Mouse (Mus musculus): ENCODE data around the gene Kbtbd6. TPM values are rescaled to one million over a fixed set of nuclear protein-coding genes. Genes with fewer than 3 reads are reported as not detected.

Kbtbd6 gene
- 69.8 TPM for polyA plus RNA-seq (2014; fragmentation: Illumina TruSeq; extraction: RNeasy Lipid Tissue Mini Kit (QIAGEN cat#74804); ENCODE audit: low read depth, low replicate concordance)

DNA sequence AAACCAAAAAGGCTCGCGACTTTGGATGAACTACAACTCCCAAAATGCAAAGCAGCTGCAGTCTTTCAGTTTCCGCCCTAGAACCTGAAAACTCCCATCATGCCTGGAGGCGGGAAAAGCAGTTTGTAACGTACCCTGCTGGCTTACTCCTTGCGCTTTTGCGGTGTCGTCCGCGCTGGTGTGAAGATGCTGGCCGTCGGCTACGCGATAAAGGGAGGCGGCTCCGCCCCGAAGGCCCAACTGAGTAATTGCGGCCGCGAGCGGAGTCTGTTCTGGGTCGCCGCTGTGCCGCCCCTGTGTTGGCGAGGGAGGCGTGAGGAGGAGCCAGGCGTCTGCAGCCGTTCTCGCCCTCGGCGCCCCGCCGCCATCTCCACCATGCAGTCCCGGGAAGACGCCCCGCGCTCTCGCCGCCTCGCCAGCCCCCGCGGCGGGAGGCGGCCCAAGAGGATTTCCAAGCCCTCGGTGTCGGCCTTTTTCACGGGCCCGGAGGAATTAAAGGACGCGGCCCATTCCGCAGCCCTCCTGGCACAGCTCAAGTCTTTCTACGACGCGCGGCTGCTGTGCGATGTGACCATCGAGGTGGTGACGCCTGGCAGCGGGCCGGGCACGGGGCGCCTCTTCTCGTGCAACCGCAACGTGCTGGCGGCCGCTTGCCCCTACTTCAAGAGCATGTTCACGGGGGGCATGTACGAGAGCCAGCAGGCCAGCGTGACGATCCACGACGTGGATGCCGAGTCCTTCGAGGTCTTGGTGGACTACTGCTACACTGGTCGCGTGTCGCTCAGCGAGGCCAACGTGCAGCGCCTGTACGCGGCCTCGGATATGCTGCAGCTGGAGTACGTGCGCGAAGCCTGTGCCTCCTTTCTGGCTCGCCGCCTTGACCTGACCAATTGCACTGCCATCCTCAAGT, at the start of gene Kbtbd6:
Gene Kbtbd6 (plus strand): TSS at position 155 of the 910 bp plus-strand sequence.

GRCm38 (mm10) chr14:79425979-79426729, 25.5 kb upstream of the Kbtbd6 start, which contains the start of gene Kbtbd7:
TSS of gene Kbtbd7 (plus strand) at chr14:79426511.

GRCm38 (mm10) chr14:79480624-79481338, 29.1 kb downstream of the Kbtbd6 start, which contains the start of gene Elf1:
TSS of gene Elf1 (plus strand) at chr14:79481194.

GRCm38 (mm10) chr14:79481339-79482151, 29.9 kb downstream of the Kbtbd6 start, which contains the start of gene Wbp4:
TSS of gene Wbp4 (minus strand) at chr14:79481520.

Other genes starting within 250 kb of the Kbtbd6 start
- gene Zfp957, start 204.5 kb upstream of the Kbtbd6 start, polyA plus RNA-seq (2014; fragmentation: Illumina TruSeq; extraction: RNeasy Lipid Tissue Mini Kit (QIAGEN cat#74804); ENCODE audit: low read depth, low replicate concordance): 0.10 TPM
- 6.2 TPM for gene Rgcc, start 150.2 kb upstream of the Kbtbd6 start, polyA plus RNA-seq (2014; fragmentation: Illumina TruSeq; extraction: RNeasy Lipid Tissue Mini Kit (QIAGEN cat#74804); ENCODE audit: low read depth, low replicate concordance)
- 28.2 TPM for gene Naa16, start 61.1 kb upstream of the Kbtbd6 start, polyA plus RNA-seq (2014; fragmentation: Illumina TruSeq; extraction: RNeasy Lipid Tissue Mini Kit (QIAGEN cat#74804); ENCODE audit: low read depth, low replicate concordance)
- gene Mtrf1, start 54.1 kb upstream of the Kbtbd6 start, polyA plus RNA-seq (2014; fragmentation: Illumina TruSeq; extraction: RNeasy Lipid Tissue Mini Kit (QIAGEN cat#74804); ENCODE audit: low read depth, low replicate concordance): 13.1 TPM
- gene Kbtbd7, start 25.3 kb upstream of the Kbtbd6 start, polyA plus RNA-seq (2014; fragmentation: Illumina TruSeq; extraction: RNeasy Lipid Tissue Mini Kit (QIAGEN cat#74804); ENCODE audit: low read depth, low replicate concordance): 39.4 TPM
- 14.4 TPM for gene Elf1, start 29.4 kb downstream of the Kbtbd6 start, polyA plus RNA-seq (2014; fragmentation: Illumina TruSeq; extraction: RNeasy Lipid Tissue Mini Kit (QIAGEN cat#74804); ENCODE audit: low read depth, low replicate concordance)
- 120 TPM for gene Wbp4, start 29.7 kb downstream of the Kbtbd6 start, polyA plus RNA-seq (2014; fragmentation: Illumina TruSeq; extraction: RNeasy Lipid Tissue Mini Kit (QIAGEN cat#74804); ENCODE audit: low read depth, low replicate concordance)
- 416 TPM for gene Sugt1, start 135.9 kb downstream of the Kbtbd6 start, polyA plus RNA-seq (2014; fragmentation: Illumina TruSeq; extraction: RNeasy Lipid Tissue Mini Kit (QIAGEN cat#74804); ENCODE audit: low read depth, low replicate concordance)
- 1.6 TPM for gene Cnmd, start 210.3 kb downstream of the Kbtbd6 start, polyA plus RNA-seq (2014; fragmentation: Illumina TruSeq; extraction: RNeasy Lipid Tissue Mini Kit (QIAGEN cat#74804); ENCODE audit: low read depth, low replicate concordance)